Mouse (Mus musculus): ENCODE measurements around the gene Pax5.

Gene Pax5

GRCm38 (mm10) chr4:44495836-44496235 is 214.5 kb downstream of the Pax5 start:
- no peak for DNase-seq (ENCODE audit: extremely low read depth, insufficient read length, low spot score)

- DNase-seq (ENCODE audit: extremely low read depth, insufficient read length, low spot score) = no peak
These were observed 216.5 kb downstream of the Pax5 start for GRCm38 (mm10) chr4:44493756-44494155.

GRCm38 (mm10) chr4:44490872-44491271 is 219.4 kb downstream of the Pax5 start:
- DNase-seq (ENCODE audit: extremely low read depth, insufficient read length, low spot score) = no peak

- no peak for DNase-seq (ENCODE audit: extremely low read depth, insufficient read length, low spot score)
These were observed 221.6 kb downstream of the Pax5 start for GRCm38 (mm10) chr4:44488702-44489101.

GRCm38 (mm10) chr4:44488219-44488618 is 222.1 kb downstream of the Pax5 start:
- DNase-seq (ENCODE audit: extremely low read depth, insufficient read length, low spot score) = peak; percentile 21

GRCm38 (mm10) chr4:44482851-44483250 is 227.4 kb downstream of the Pax5 start:
- DNase-seq (ENCODE audit: extremely low read depth, insufficient read length, low spot score) = no peak

- no peak for DNase-seq (ENCODE audit: extremely low read depth, insufficient read length, low spot score)
These were observed 230.5 kb downstream of the Pax5 start for GRCm38 (mm10) chr4:44479755-44480154.
